Mouse (Mus musculus) MEL (cell line): Measurements from ENCODE around the gene Dhrs3. TPM values are rescaled to one million over a fixed set of nuclear protein-coding genes. Genes with fewer than 3 reads are reported as not detected.

Experiments
- DNase-seq: peaks from one replicate; pipeline ENCODE4 v3.0.0; 2011; ENCODE audit warnings: low read depth, low spot score
- H3K27ac ChIP-seq: 2 replicates; pipeline ENCODE4 v1.5.1; 2012; ENCODE audit warnings: low read depth, mild to moderate bottlenecking, control low read depth, low read length, moderate library complexity; ENCODE audit not compliant: control insufficient read depth
- H3K27me3 ChIP-seq, 2 experiments: fragments of 150-350 bp in 1 of 2; sonication (generic) in 1 of 2; 2 replicates each; pipeline ENCODE4 v1.6.1; 2012; ENCODE audit warnings: low read length in 2 of 2, mild to moderate bottlenecking in 2 of 2, improper control_type of control experiment in 1 of 2, moderate library complexity in 1 of 2; ENCODE audit not compliant: insufficient read depth in 2 of 2, control insufficient read depth in 1 of 2
- H3K36me3 ChIP-seq, 2 experiments: 2 replicates each; pipeline ENCODE4 v1.6.1; 2012 to 2014; ENCODE audit warnings: low read length in 2 of 2, improper control_type of control experiment in 1 of 2, inconsistent platforms in 1 of 2, mild to moderate bottlenecking in 1 of 2; ENCODE audit not compliant: insufficient read depth in 2 of 2, control insufficient read depth in 1 of 2
- H3K4me1 ChIP-seq, 2 experiments: fragments of 150-350 bp in 1 of 2; sonication (generic) in 1 of 2; 2 replicates each; pipeline ENCODE4 v1.6.1; 2012; ENCODE audit warnings: low read length in 2 of 2, improper control_type of control experiment in 1 of 2, mild to moderate bottlenecking in 1 of 2; ENCODE audit not compliant: insufficient read depth in 2 of 2, control insufficient read depth in 1 of 2
- H3K4me3 ChIP-seq, 2 experiments: fragments of 150-350 bp in 1 of 2; sonication (generic) in 1 of 2; 2 replicates each; pipeline ENCODE4 v1.5.1; 2012; ENCODE audit warnings: low read depth in 2 of 2, low read length in 2 of 2, mild to moderate bottlenecking in 2 of 2, moderate library complexity in 2 of 2, control low read depth in 1 of 2, improper control_type of control experiment in 1 of 2; ENCODE audit not compliant: control insufficient read depth in 1 of 2, insufficient read depth in 1 of 2
- H3K79me2 ChIP-seq: 2 replicates; pipeline ENCODE4 v1.6.1; 2012; ENCODE audit warnings: mild to moderate bottlenecking, low read length, moderate library complexity; ENCODE audit not compliant: control insufficient read depth, poor library complexity, insufficient read depth
- H3K9ac ChIP-seq: 2 replicates; pipeline ENCODE4 v1.6.1; 2012; ENCODE audit warnings: low read depth, mild to moderate bottlenecking, control low read depth, low read length, moderate library complexity; ENCODE audit not compliant: control insufficient read depth, poor library complexity, severe bottlenecking
- H3K9me3 ChIP-seq: fragments of 150-350 bp; sonication (generic); replicated peaks from 2 replicates; pipeline ENCODE4 v1.6.1; 2012; ENCODE audit warnings: mild to moderate bottlenecking, low read length, improper control_type of control experiment, moderate library complexity; ENCODE audit not compliant: insufficient read depth
- BHLHE40 ChIP-seq: IDR thresholded peaks from 2 replicates; pipeline ENCODE4 v1.6.1; 2012; ENCODE audit warnings: low read depth, mild to moderate bottlenecking, inconsistent platforms, low read length, improper control_type of control experiment, borderline replicate concordance
- CHD1 ChIP-seq: IDR thresholded peaks from 2 replicates; pipeline ENCODE4 v1.6.1; 2012; ENCODE audit warnings: low read depth, mild to moderate bottlenecking, inconsistent platforms, low read length, improper control_type of control experiment
- CHD2 ChIP-seq: IDR thresholded peaks from 2 replicates; pipeline ENCODE4 v1.6.1; 2011; ENCODE audit warnings: low read length, improper control_type of control experiment
- CTCF ChIP-seq, 3 experiments: IDR thresholded peaks in 2 of 3; conservative IDR thresholded peaks in 1 of 3; 2 replicates each; pipeline ENCODE4 v1.5.1; 2011 to 2012; ENCODE audit warnings: low read length in 3 of 3, low read depth in 2 of 3, mild to moderate bottlenecking in 2 of 3, improper control_type of control experiment in 1 of 3, inconsistent platforms in 1 of 3, mixed read lengths in 1 of 3, moderate library complexity in 1 of 3; ENCODE audit not compliant: control insufficient read depth in 1 of 3, insufficient read depth in 1 of 3, poor library complexity in 1 of 3, severe bottlenecking in 1 of 3
- E2F4 ChIP-seq: IDR thresholded peaks from 2 replicates; pipeline ENCODE4 v1.6.1; 2011; ENCODE audit warnings: low read depth, low read length, improper control_type of control experiment, borderline replicate concordance
- ELF1 ChIP-seq: IDR thresholded peaks from 2 replicates; pipeline ENCODE4 v1.6.1; 2014; ENCODE audit warnings: low read depth, mild to moderate bottlenecking, inconsistent platforms, low read length, improper control_type of control experiment, moderate library complexity
- ETS1 ChIP-seq: IDR thresholded peaks from 2 replicates; pipeline ENCODE4 v1.6.1; 2012; ENCODE audit warnings: low read depth, mild to moderate bottlenecking, inconsistent platforms, low read length, improper control_type of control experiment, moderate library complexity
- GABPA ChIP-seq: IDR thresholded peaks from 2 replicates; pipeline ENCODE4 v1.6.1; 2012; ENCODE audit warnings: low read depth, mild to moderate bottlenecking, inconsistent platforms, low read length, improper control_type of control experiment, moderate library complexity
- GATA1 ChIP-seq: IDR thresholded peaks from 2 replicates; pipeline ENCODE4 v1.6.1; 2011; ENCODE audit warnings: low read depth, low read length, improper control_type of control experiment
- HCFC1 ChIP-seq: IDR thresholded peaks from 2 replicates; pipeline ENCODE4 v1.6.1; 2012; ENCODE audit warnings: low read depth, mild to moderate bottlenecking, inconsistent platforms, low read length, improper control_type of control experiment, moderate library complexity
- KAT2A ChIP-seq: conservative IDR thresholded peaks from 2 replicates; pipeline ENCODE4 v1.6.1; 2012; ENCODE audit warnings: low read depth, low read length, improper control_type of control experiment, inconsistent platforms
- MAX ChIP-seq: IDR thresholded peaks from 2 replicates; pipeline ENCODE4 v1.6.1; 2011; ENCODE audit warnings: low read length, improper control_type of control experiment
- MAZ ChIP-seq: IDR thresholded peaks from 2 replicates; pipeline ENCODE4 v1.6.1; 2012; ENCODE audit warnings: low read depth, mild to moderate bottlenecking, inconsistent platforms, low read length, improper control_type of control experiment
- MEF2A ChIP-seq: IDR thresholded peaks from 2 replicates; pipeline ENCODE4 v1.6.1; 2014; ENCODE audit warnings: low read depth, mild to moderate bottlenecking, inconsistent platforms, low read length, improper control_type of control experiment; ENCODE audit not compliant: poor library complexity, insufficient replicate concordance, severe bottlenecking; ENCODE audit errors: extremely low read depth
- MXI1 ChIP-seq: IDR thresholded peaks from 2 replicates; pipeline ENCODE4 v1.6.1; 2011; ENCODE audit warnings: mild to moderate bottlenecking, low read depth, low read length, improper control_type of control experiment
- MYB ChIP-seq: IDR thresholded peaks from 2 replicates; pipeline ENCODE4 v1.6.1; 2011; ENCODE audit warnings: mild to moderate bottlenecking, low read depth, low read length, improper control_type of control experiment
- MYC ChIP-seq: IDR thresholded peaks from 2 replicates; pipeline ENCODE4 v1.6.1; 2011; ENCODE audit warnings: low read depth, mild to moderate bottlenecking, low read length, improper control_type of control experiment, moderate library complexity
- POLR2A ChIP-seq, 2 experiments: IDR thresholded peaks; 2 replicates each; pipeline ENCODE4 v1.6.1; 2011 to 2012; ENCODE audit warnings: low read length in 2 of 2, mild to moderate bottlenecking in 2 of 2, control low read depth in 1 of 2, improper control_type of control experiment in 1 of 2, low read depth in 1 of 2, moderate library complexity in 1 of 2; ENCODE audit not compliant: control insufficient read depth in 1 of 2, insufficient read depth in 1 of 2, poor library complexity in 1 of 2
- POLR2AphosphoS2 ChIP-seq: IDR thresholded peaks from 2 replicates; pipeline ENCODE4 v1.6.1; 2011; ENCODE audit warnings: low read length, improper control_type of control experiment
- RAD21 ChIP-seq: IDR thresholded peaks from 2 replicates; pipeline ENCODE4 v1.6.1; 2011; ENCODE audit warnings: mild to moderate bottlenecking, low read depth, low read length, improper control_type of control experiment
- SIN3A ChIP-seq: IDR thresholded peaks from 2 replicates; pipeline ENCODE4 v1.6.1; 2012; ENCODE audit warnings: low read length, improper control_type of control experiment, inconsistent platforms
- SMC3 ChIP-seq: IDR thresholded peaks from 2 replicates; pipeline ENCODE4 v1.6.1; 2011; ENCODE audit warnings: low read depth, low read length, improper control_type of control experiment
- TAL1 ChIP-seq: IDR thresholded peaks from 2 replicates; pipeline ENCODE4 v1.6.1; 2012; ENCODE audit warnings: mild to moderate bottlenecking, inconsistent platforms, low read length, moderate library complexity, mixed read lengths
- TBP ChIP-seq: IDR thresholded peaks from 2 replicates; pipeline ENCODE4 v1.8.0; 2011; ENCODE audit warnings: low read depth, low read length, improper control_type of control experiment
- TCF12 ChIP-seq: IDR thresholded peaks from 2 replicates; pipeline ENCODE4 v1.6.1; 2014; ENCODE audit warnings: low read depth, mild to moderate bottlenecking, inconsistent platforms, low read length, improper control_type of control experiment, moderate library complexity
- ZC3H11A ChIP-seq: IDR thresholded peaks from 2 replicates; pipeline ENCODE4 v1.6.1; 2012; ENCODE audit warnings: low read depth, mild to moderate bottlenecking, inconsistent platforms, low read length, improper control_type of control experiment
- polyA plus RNA-seq, 2 experiments: library from polyadenylated mRNA; stranded (reverse) in 1 of 2; unstranded in 1 of 2; fragments of >175 nt in 1 of 2; fragments of >200 nt in 1 of 2; gene quantifications; 2 replicates each; pipeline versions ENCODE4 v1.2.1 to v1.2.4; 2012; ENCODE audit warnings: low replicate concordance in 2 of 2, low read depth in 1 of 2; ENCODE audit not compliant: insufficient read length in 2 of 2, insufficient read depth in 1 of 2, missing spikeins in 1 of 2
- total RNA-seq: library from RNA; depleted of rRNA; stranded (reverse); fragments of 300-350 nt; gene quantifications from 2 replicates; pipeline ENCODE4 v1.2.3, GENCODE M21; 2012

Dhrs3 gene
- total and polyA plus RNA-seq, 3 experiments, result 0.89 to 2.2 TPM; not detected in 1

DNA sequence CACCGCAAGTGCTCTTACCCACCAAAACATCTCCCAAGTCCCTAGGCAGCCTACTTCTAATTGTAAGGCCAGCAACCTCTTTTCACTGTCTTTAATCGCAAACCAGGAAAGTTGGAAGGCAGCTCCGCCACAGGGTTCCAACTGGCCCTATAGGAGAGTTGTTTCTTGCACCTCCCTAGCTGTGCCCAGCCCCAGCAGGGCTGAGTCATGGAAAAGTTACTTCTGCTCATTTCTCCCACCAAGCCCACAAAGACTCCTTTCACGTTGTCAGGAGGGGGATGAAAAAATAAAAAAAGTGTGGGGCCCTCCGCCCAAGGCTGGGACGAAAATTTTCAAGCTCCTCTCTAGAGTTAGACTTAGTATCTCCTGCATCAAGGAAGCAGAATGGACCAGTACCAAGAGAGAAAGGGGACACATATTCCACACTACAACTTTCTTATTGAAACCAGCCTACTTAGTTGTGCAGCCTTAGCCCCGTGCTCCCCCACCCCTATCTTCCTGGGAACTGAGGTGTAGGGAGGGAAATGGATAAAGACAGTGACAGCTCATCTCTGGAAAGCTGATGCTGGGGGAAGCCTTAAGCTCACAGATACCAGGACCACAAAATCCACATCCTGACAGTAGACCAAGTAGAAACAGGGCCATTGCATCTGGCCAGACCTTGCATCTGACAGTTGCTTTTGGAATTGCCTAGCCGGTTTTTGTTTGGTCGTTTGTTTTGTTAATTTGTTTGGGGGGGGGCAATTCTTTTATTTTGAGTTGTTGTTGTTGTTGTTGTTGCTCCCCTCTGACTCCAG is 2.9 kb upstream of the Dhrs3 start:
- H3K4me1 ChIP-seq, result peaks cover 2% of the 10 kb centered on the region in 2 experiments; a peak in 2 of 4 replicates
- no peak overlapping the region for H3K27ac ChIP-seq
- no peak overlapping the region for H3K9ac ChIP-seq
- TF ChIP-seq KAT2A (no peak), CHD2 (no peak), GATA1 (no peak), TCF12 (no peak)
- no peaks in the 10 kb centered on the region; the same call in 1 of the 2 replicates for H3K79me2 ChIP-seq
- DNase-seq, result no peak
- no peaks in the 10 kb centered on the region for H3K27me3 ChIP-seq
- H3K4me3 ChIP-seq, result no peak overlapping the region
- H3K36me3 ChIP-seq, result no peaks in the 10 kb centered on the region
- no peaks in the 10 kb centered on the region for H3K9me3 ChIP-seq

DNA sequence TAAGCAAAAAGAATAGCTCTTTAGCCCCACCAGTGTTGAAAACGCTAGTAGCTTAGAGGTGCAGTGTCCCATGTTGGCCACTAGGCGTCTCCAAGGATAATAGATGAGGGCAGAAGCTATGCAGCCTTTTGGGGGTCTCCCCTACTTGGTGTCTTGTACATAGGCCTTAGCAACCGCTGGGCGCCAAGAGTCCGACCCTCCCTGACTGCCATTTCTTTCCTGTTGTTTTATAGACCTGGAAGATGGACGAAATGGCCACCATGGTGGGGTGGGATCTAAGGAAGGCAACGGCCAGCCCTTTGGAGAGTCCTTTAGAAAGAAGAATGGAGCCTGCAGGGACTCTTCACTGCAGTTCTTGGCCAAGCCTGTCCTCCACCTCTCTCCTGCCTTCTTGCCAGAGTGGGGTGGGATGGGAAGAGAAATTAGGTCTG is 1.9 kb upstream of the Dhrs3 start:
- Histone ChIP-seq H3K9ac (peak overlapping the region; percentile 75; the same call in 1 of the 2 replicates), H3K79me2 (no peaks in the 10 kb centered on the region; the same call in 1 of the 2 replicates)
- TF ChIP-seq MEF2A, result no peak
- peak; percentile 80 for TF ChIP-seq SMC3
- TF ChIP-seq ETS1, result no peak
- TF ChIP-seq CHD2, result no peak
- TF ChIP-seq TAL1, result no peak
- no peak for TF ChIP-seq TCF12
- no peak for TF ChIP-seq MYC
- TF ChIP-seq ELF1, result no peak
- 0 out of 2 replicates have a peak, but pooled peaks have one; percentile 18 for TF ChIP-seq TBP
- TF ChIP-seq E2F4, result no peak
- TF ChIP-seq HCFC1, result no peak
- TF ChIP-seq RAD21, result peak; percentile 97
- TF ChIP-seq MAZ, result no peak
- peak; percentile 89 to 96 (median 95) for TF ChIP-seq CTCF (IDR thresholded peaks at IDR 0.05 in 2 of 3, conservative IDR thresholded peaks at IDR 0.05 in 1 of 3; ENCODE audit: control insufficient read depth in 1 of 3, insufficient read depth in 1 of 3, low read depth in 2 of 3, low read length in 3 of 3, poor library complexity in 1 of 3, severe bottlenecking in 1 of 3)
- no peak for TF ChIP-seq GATA1
- TF ChIP-seq MAX, result no peak
- TF ChIP-seq ZC3H11A, result peak; percentile 75
- no peak for TF ChIP-seq MXI1
- TF ChIP-seq POLR2A (IDR thresholded peaks at IDR 0.05; ENCODE audit: control insufficient read depth in 1 of 2, insufficient read depth in 1 of 2, low read depth in 1 of 2, low read length in 2 of 2, poor library complexity in 1 of 2), result no peak
- no peak for TF ChIP-seq MYB
- TF ChIP-seq GABPA, result no peak
- no peak for TF ChIP-seq KAT2A
- TF ChIP-seq POLR2AphosphoS2, result no peak
- TF ChIP-seq BHLHE40, result no peak
- no peak for TF ChIP-seq CHD1
- peak; percentile 32; the same call in 1 of the 2 replicates for TF ChIP-seq SIN3A
- TF ChIP-seq, all 39 proteins: peak for 6
- Histone ChIP-seq H3K27me3 (no peaks in the 10 kb centered on the region), H3K9me3 (no peaks in the 10 kb centered on the region), H3K4me3 (peak overlapping the region; percentile 61 to 84; a peak in 3 of 4 replicates), H3K36me3 (no peaks in the 10 kb centered on the region), H3K4me1 (peaks cover 2% of the 10 kb centered on the region in 2 experiments; a peak in 2 of 4 replicates), H3K27ac (0 out of 2 replicates have a peak overlapping the region, but pooled peaks have one; percentile 9)
- DNase-seq, result peak; percentile 84
